Mouse (Mus musculus) heart, adult 2 months (tissue): ENCODE data around the gene Egln2. TPM values are rescaled to one million over a fixed set of nuclear protein-coding genes. Genes with fewer than 3 reads are reported as not detected.

ENCODE experiments used
- DNase-seq, 2 experiments: peaks; one replicate each; pipeline ENCODE4 v3.0.0; 2021
- H3K27ac ChIP-seq: fragments of 200-600 bp; 2 replicates; pipeline ENCODE4 v1.8.1; 2022
- H3K27me3 ChIP-seq: fragments of 200-500 bp; 2 replicates; pipeline ENCODE4 v1.6.1; 2012; ENCODE audit warnings: mild to moderate bottlenecking, low read length, inconsistent platforms, mixed read lengths; ENCODE audit not compliant: control insufficient read depth, insufficient read depth
- H3K36me3 ChIP-seq: fragments of 200-500 bp; 2 replicates; pipeline ENCODE4 v1.6.1; 2012; ENCODE audit warnings: low read length, inconsistent platforms; ENCODE audit not compliant: control insufficient read depth, insufficient read depth
- H3K4me1 ChIP-seq: fragments of 200-500 bp; 2 replicates; pipeline ENCODE4 v1.6.1; 2011; ENCODE audit warnings: low read length; ENCODE audit not compliant: control insufficient read depth, insufficient read depth
- H3K4me3 ChIP-seq: fragments of 200-600 bp; 2 replicates; pipeline ENCODE4 v1.8.1; 2022
- H3K79me2 ChIP-seq: fragments of 200-500 bp; replicated peaks from 2 replicates; pipeline ENCODE4 v1.6.1; 2012; ENCODE audit warnings: mild to moderate bottlenecking, inconsistent platforms, low read length, moderate library complexity, mixed read lengths; ENCODE audit not compliant: control insufficient read depth, insufficient read depth
- H3K9ac ChIP-seq: fragments of 200-500 bp; 2 replicates; pipeline ENCODE4 v1.6.1; 2012; ENCODE audit warnings: low read depth, mild to moderate bottlenecking, control low read depth, inconsistent platforms, low read length, mixed read lengths
- CTCF ChIP-seq: fragments of 200-600 bp; IDR thresholded peaks from 2 replicates; pipeline ENCODE4 v1.8.1; 2022; ENCODE audit warnings: antibody characterized with exemption, mild to moderate bottlenecking, moderate library complexity
- EP300 ChIP-seq: fragments of 200-500 bp; IDR thresholded peaks from 2 replicates; pipeline ENCODE4 v1.6.1; 2011; ENCODE audit warnings: low read depth, low read length, control low read depth; ENCODE audit not compliant: insufficient read depth
- POLR2A ChIP-seq: fragments of 200-500 bp; IDR thresholded peaks from 2 replicates; pipeline ENCODE4 v1.6.1; 2011; ENCODE audit warnings: mild to moderate bottlenecking, low read depth, low read length, control low read depth; ENCODE audit not compliant: insufficient read depth
- WGBS: fragments of 180-500 bp; shearing (Covaris S2); methylation state at CpG from one replicate; pipeline ENCODE4 v1.1.7; 2018; 5-methylcytosine and 5-hydroxymethylcytosine counted together
- intact Hi-C: fragments of 180-260 bp; cut with DNase I; formaldehyde crosslinking; loops from one replicate; pipeline ENCODE4 v1.15.1; 2025
- polyA plus RNA-seq: library from polyadenylated mRNA; depleted of rRNA; stranded (reverse); fragments of >200 nt; gene quantifications from 2 replicates; pipeline ENCODE4 v1.2.3, GENCODE M21; 2012
- total RNA-seq, 2 experiments: library from RNA; stranded (reverse); gene quantifications; 2 replicates each; pipeline ENCODE4 v1.2.3; 2021

Gene Egln2
- total and polyA plus RNA-seq, 3 experiments, result 51.8 to 64.4 (median 52.4) TPM

DNA sequence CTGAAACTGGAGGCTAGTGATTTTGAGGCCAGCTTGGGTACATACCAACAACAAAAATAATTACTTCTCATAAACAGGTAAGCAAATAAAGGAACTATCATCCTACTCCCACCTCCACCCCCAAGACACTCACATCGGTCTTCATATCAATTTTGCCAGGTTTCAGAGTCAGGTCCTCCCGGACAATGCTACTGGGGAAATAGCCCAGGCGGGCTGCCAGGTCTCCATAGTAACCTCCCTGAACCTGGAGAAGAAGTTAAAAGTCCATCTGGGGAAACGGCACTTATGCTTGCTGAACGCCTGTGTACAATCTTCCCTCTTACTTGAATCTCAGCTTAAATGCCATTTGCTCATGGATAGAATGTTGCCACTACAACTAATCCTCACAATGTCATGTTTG is 13.4 kb upstream of the Egln2 start:
- peaks cover 4% of the 10 kb centered on the region; the same call in 1 of the 2 replicates for H3K4me1 ChIP-seq
- TF ChIP-seq EP300, result no peak
- TF ChIP-seq CTCF, result no peak
- no peak for TF ChIP-seq POLR2A
- peak; percentile 72 to 74 for DNase-seq
- H3K79me2 ChIP-seq, result no peaks in the 10 kb centered on the region
- no peak overlapping the region for H3K9ac ChIP-seq
- no peaks in the 10 kb centered on the region for H3K36me3 ChIP-seq
- WGBS, result 26% methylated on average over 5 of the region's 5 CpGs
- no peak overlapping the region for H3K4me3 ChIP-seq
- no peaks in the 10 kb centered on the region for H3K27me3 ChIP-seq
- H3K27ac ChIP-seq, result peak overlapping the region; percentile 74; the same call in 1 of the 2 replicates
- intact Hi-C loops, result loop anchor here (2.0 kb wide), 1 partner anchor 15 kb away; the partner anchor contains the start of gene BC024978

DNA sequence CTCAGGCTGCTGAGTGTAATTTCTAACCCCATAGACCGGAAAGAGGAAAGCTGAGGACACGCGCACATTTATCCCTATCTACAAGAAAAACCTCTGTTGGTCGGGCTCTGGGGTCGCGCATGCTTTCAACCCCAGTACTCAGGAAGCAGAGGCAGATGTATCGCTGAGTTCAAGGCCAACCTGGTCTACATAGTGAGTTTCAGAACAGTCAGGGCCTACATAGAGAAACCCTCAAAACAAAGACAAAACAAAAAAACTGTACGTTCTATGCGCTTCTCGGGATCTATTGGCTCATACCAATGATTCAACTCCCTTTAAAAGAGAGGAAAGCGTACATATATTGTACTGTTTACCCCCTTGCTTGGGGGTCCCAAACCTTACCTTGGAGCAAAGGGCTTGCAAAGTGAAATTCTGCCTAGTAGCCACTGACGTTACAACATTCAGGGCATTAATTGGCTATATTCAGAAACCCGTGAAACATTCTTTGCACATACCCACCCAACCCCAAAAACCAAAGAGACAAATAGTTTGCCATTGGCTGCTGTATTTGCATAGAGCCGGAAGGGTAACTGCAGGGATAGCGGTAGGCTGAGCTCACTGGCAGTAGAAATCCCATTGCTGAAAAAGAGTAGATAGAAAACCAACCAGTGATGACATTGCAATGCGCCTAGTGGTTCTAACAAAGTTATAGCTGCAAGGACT is 12.8 kb upstream of the Egln2 start:
- no peak overlapping the region; the same call in 1 of the 2 replicates for H3K9ac ChIP-seq
- intact Hi-C loops, result loop anchor here (2.0 kb wide), 1 partner anchor 19 kb away; no protein-coding TSS in a partner anchor
- no peak for DNase-seq
- WGBS, result 42% methylated on average over 16 of the region's 16 CpGs
- H3K27ac ChIP-seq, result peak overlapping the region; percentile 74
- H3K27me3 ChIP-seq, result no peaks in the 10 kb centered on the region
- H3K36me3 ChIP-seq, result no peaks in the 10 kb centered on the region
- H3K4me3 ChIP-seq, result peak overlapping the region; percentile 94
- TF ChIP-seq EP300, result no peak
- no peak for TF ChIP-seq POLR2A
- no peak for TF ChIP-seq CTCF
- no peaks in the 10 kb centered on the region for H3K79me2 ChIP-seq
- H3K4me1 ChIP-seq, result peaks cover 4% of the 10 kb centered on the region; the same call in 1 of the 2 replicates

DNA sequence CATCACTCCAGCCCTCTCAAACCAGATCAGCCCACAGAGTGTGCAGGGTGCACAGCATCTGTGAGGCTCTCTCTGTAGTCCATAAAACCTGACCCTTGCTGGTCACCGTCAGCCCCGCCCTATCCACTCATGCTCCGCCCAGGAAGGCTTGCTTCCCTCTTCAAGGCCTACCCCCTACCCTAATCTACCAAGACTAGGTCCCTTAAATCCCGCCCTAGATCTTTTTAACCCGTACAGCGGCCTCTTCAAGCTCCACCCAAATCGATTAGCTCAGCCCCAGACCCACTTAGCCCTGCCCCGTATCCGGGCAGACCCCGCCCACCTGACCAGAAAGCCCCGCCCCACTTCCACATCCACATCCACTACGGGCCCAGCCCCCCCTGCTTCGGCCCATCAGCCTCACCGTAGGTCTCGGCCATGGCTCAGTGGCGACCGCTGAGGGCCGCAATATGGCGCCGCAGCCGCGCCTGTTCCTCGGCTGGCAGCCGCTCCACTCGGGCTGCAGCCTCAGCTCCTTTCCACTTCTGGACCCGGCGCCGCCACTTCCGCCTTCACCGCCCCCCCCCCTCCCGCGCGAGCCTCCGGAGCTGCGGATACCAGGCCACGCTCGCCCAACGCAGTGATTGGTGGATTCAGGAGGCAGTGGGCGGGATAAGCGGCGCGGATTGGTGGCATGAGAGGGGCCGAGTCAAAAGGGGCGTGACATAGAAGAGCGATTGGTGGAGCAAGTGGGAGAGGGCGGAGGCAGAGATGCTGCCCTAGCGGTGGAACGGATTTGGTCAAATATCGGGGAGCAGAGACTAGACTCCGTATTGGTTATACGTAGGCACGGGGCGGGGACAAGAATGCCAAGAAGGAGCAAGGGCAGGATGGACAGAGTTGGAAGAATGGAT is 12.0 kb upstream of the Egln2 start, which contains the start of gene Rab4b:
Rab4b (minus strand) TSS at position 573 of the 893 bp plus-strand sequence.
- peaks cover 4% of the 10 kb centered on the region; the same call in 1 of the 2 replicates for H3K4me1 ChIP-seq
- intact Hi-C loops, result loop anchor here (2.0 kb wide), 1 partner anchor 18 kb away; no protein-coding TSS in a partner anchor
- under 1% methylated on average over 53 of the region's 53 CpGs for WGBS

DNA sequence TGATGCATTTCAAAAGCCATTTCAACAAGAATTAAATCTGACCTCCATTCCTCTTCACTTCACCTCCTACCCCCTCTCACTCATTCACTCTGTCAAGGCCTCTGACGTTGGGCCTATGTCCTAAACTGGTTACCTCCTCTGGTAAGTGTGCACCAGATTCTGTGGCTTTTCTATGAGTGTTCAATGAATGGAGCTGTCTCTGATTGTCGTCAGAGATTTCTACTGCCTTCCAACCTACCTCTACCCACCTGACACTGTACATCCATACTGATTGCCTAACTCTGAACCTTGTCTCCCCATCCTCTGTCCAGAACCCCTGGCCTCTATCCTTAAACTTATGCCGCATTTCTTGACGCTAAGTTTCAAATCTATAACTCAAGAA is 11.3 kb upstream of the Egln2 start:
- H3K27me3 ChIP-seq, result no peaks in the 10 kb centered on the region
- intact Hi-C loops, result loop anchor here (2.0 kb wide), 1 partner anchor 17 kb away; no protein-coding TSS in a partner anchor
- peaks cover 4% of the 10 kb centered on the region; the same call in 1 of the 2 replicates for H3K4me1 ChIP-seq
- TF ChIP-seq POLR2A (no peak), CTCF (no peak), EP300 (no peak)
- no peaks in the 10 kb centered on the region for H3K79me2 ChIP-seq
- H3K27ac ChIP-seq, result peak overlapping the region; percentile 98
- no peaks in the 10 kb centered on the region for H3K36me3 ChIP-seq
- DNase-seq, result no peak
- WGBS, result 18% methylated on average over 4 of the region's 4 CpGs
- peak overlapping the region; percentile 94 for H3K4me3 ChIP-seq
- H3K9ac ChIP-seq, result peak overlapping the region; percentile 58

More for the DNA sequence above, 12.0 kb upstream of the Egln2 start, which contains the start of gene Rab4b:
- H3K4me3 ChIP-seq, result peak within 1 kb of the TSS; percentile 94
- TF ChIP-seq POLR2A, result peak; percentile 66
- peak; percentile 78 for TF ChIP-seq CTCF
- peak; percentile 51; the same call in 1 of the 2 replicates for TF ChIP-seq EP300
- H3K27ac ChIP-seq, result peak within 1 kb of the TSS; percentile 98
- H3K36me3 ChIP-seq, result no peaks in the 10 kb centered on the region
- H3K27me3 ChIP-seq, result no peaks in the 10 kb centered on the region
- DNase-seq, result peak; percentile 98 to 100
- peak within 1 kb of the TSS; percentile 78 for H3K9ac ChIP-seq
- no peaks in the 10 kb centered on the region for H3K79me2 ChIP-seq

DNA sequence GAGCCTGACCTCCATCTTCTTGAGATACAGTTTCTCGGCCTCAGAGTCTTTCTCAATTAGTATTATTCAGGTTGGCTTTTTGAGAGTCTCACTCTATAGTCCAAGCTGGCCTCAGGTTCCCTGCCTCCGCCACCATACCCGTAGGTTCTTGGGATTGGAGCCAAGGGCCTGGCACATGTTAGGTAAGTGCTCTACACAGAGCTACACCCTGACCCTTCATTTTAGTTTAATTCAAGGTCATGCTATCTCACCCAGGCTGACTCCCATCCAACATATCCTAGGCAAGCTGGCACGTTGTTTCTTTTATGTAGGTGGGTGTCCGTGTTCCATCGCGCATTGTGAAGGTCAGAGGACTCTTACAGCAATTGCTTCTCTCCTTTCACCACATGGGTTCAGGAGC is 8.3 kb upstream of the Egln2 start:
- H3K4me3 ChIP-seq, result no peak overlapping the region
- H3K36me3 ChIP-seq, result no peaks in the 10 kb centered on the region
- no peaks in the 10 kb centered on the region for H3K79me2 ChIP-seq
- no peak for DNase-seq
- TF ChIP-seq CTCF (no peak), EP300 (no peak), POLR2A (no peak)
- H3K27me3 ChIP-seq, result no peaks in the 10 kb centered on the region
- intact Hi-C loops, result no loop called here
- H3K4me1 ChIP-seq, result no peaks in the 10 kb centered on the region
- H3K27ac ChIP-seq, result no peak overlapping the region
- H3K9ac ChIP-seq, result no peak overlapping the region
- WGBS, result 82% methylated on average over 7 of the region's 7 CpGs
